Mouse (Mus musculus) B cell, adult 2 months (primary cell): ENCODE results near the gene Ccdc152.

Source experiments
- DNase-seq, 2 experiments: peaks; one replicate each; pipeline ENCODE4 v3.0.0; 2022

Ccdc152 gene

GRCm38 (mm10) chr15:3303426-3303825 is at the start of gene Ccdc152:
Gene Ccdc152 (minus strand): TSS chr15:3303526.
- DNase-seq = no peak

- DNase-seq = no peak
Measured at GRCm38 (mm10) chr15:3349306-3350064, 46.2 kb upstream of the Ccdc152 start.

- DNase-seq = no peak
Measured at GRCm38 (mm10) chr15:3346682-3347081, 43.4 kb upstream of the Ccdc152 start.

- no peak for DNase-seq
Measured at GRCm38 (mm10) chr15:3344555-3344954, 41.2 kb upstream of the Ccdc152 start.

- DNase-seq = no peak
Measured at GRCm38 (mm10) chr15:3341806-3342582, 38.7 kb upstream of the Ccdc152 start.

GRCm38 (mm10) chr15:3339847-3340246 is 36.5 kb upstream of the Ccdc152 start:
- no peak for DNase-seq

GRCm38 (mm10) chr15:3332517-3332916 is 29.2 kb upstream of the Ccdc152 start:
- DNase-seq = no peak

- DNase-seq = no peak
Measured at GRCm38 (mm10) chr15:3331813-3332212, 28.5 kb upstream of the Ccdc152 start.

GRCm38 (mm10) chr15:3330291-3330690 is 27.0 kb upstream of the Ccdc152 start:
- no peak for DNase-seq

- no peak for DNase-seq
Measured at GRCm38 (mm10) chr15:3323041-3323440, 19.7 kb upstream of the Ccdc152 start.

- DNase-seq = no peak
Measured at GRCm38 (mm10) chr15:3319929-3320328, 16.6 kb upstream of the Ccdc152 start.

GRCm38 (mm10) chr15:3316617-3317016 is 13.3 kb upstream of the Ccdc152 start:
- no peak for DNase-seq

- DNase-seq = no peak
Measured at GRCm38 (mm10) chr15:3312937-3313336, 9.6 kb upstream of the Ccdc152 start.

GRCm38 (mm10) chr15:3309856-3310255 is 6.5 kb upstream of the Ccdc152 start:
- no peak for DNase-seq

- DNase-seq = no peak
Measured at GRCm38 (mm10) chr15:3300361-3301100, 2.8 kb downstream of the Ccdc152 start.

GRCm38 (mm10) chr15:3297615-3298014 is 5.7 kb downstream of the Ccdc152 start:
- DNase-seq = no peak

GRCm38 (mm10) chr15:3295986-3296385 is 7.3 kb downstream of the Ccdc152 start:
- no peak for DNase-seq

- DNase-seq = no peak
Measured at GRCm38 (mm10) chr15:3293477-3293876, 9.8 kb downstream of the Ccdc152 start.

GRCm38 (mm10) chr15:3290435-3290834 is 12.9 kb downstream of the Ccdc152 start:
- DNase-seq = no peak

- DNase-seq = no peak
Measured at GRCm38 (mm10) chr15:3286032-3286431, 17.3 kb downstream of the Ccdc152 start.

GRCm38 (mm10) chr15:3281737-3282136 is 21.6 kb downstream of the Ccdc152 start:
- no peak for DNase-seq

- no peak for DNase-seq
Measured at GRCm38 (mm10) chr15:3281216-3281615, 22.1 kb downstream of the Ccdc152 start.

- no peak for DNase-seq
Measured at GRCm38 (mm10) chr15:3279242-3279641, 24.1 kb downstream of the Ccdc152 start.
